Mouse (Mus musculus): ENCODE measurements around the gene Nt5c3b.

DNA sequence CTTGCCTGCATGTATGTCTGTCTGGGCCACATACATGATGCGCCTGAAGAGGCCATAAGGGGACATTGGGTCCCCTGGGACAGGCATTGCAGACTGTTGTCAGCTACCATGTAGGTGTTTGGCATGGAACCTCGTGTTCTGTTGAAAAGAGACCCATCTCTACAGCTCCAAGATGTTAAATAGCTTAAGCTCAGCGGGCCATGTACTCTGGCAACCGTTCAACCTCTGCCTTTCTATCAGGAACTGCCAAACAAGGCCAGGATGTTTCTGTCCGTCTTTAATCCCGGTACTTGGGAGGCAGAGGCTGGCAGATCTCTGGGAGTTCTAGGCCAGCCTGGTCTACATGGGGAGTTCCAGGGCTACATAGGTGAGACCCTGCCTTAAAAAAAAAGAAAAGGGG, 1.0 kb upstream of the Nt5c3b start:
- no peak for TF ChIP-seq POLR2A (IDR thresholded peaks at IDR 0.05; ENCODE audit: low read depth, low read length)
- TF ChIP-seq CTCF (IDR thresholded peaks at IDR 0.05; ENCODE audit: borderline replicate concordance, insufficient read depth, low read length): no peak

All from embryonic fibroblast, embryonic 13.5 days (primary cell).